29 mouse cellular contexts compared by ENCODE assay signal in genomic region chr2:65550564-65550963, GRCm38 (mm10). TPM values are rescaled to one million over a fixed set of nuclear protein-coding genes. Genes with fewer than 3 reads are reported as not detected.
DNase-seq lines count a peak whose midpoint lies in the region; ATAC-seq lines count a peak whose summit lies in the region.
"Had no signal": no experiment of that assay in that cellular context is flagged by ENCODE, and none has a peak within 500 bp of the region (broad histone marks: within the 10 kb centered on the region; RNA-seq: fewer than 3 reads in every experiment).

No protein-coding gene starts in this region.

- no peaks in the 10 kb centered on the region for H3K9me3 ChIP-seq in hindbrain, embryonic 16.5 days (ENCODE audit: control insufficient read depth, low read length)
- no peaks in the 10 kb centered on the region for H3K9me3 ChIP-seq in kidney, embryonic 14.5 days (ENCODE audit: control insufficient read depth, low read length)
- H3K9me3 ChIP-seq: embryonic facial prominence, embryonic 10.5 days; embryonic facial prominence, embryonic 13.5 days; forebrain, embryonic 13.5 days; heart, embryonic 12.5 days; heart, embryonic 15.5 days had no signal

- H3K4me3 ChIP-seq in hindbrain, embryonic 16.5 days (ENCODE audit: low read length), result no peak overlapping the region
- H3K4me3 ChIP-seq in kidney, embryonic 14.5 days (ENCODE audit: low read length), result no peak overlapping the region
- H3K4me3 ChIP-seq: embryonic facial prominence, embryonic 10.5 days; embryonic facial prominence, embryonic 13.5 days; erythroblast, embryonic 14.5 days; forebrain, embryonic 13.5 days; heart, embryonic 12.5 days; heart, embryonic 15.5 days had no signal

- H3K4me2 ChIP-seq in hindbrain, embryonic 16.5 days (ENCODE audit: low read length), result no peak overlapping the region
- no peak overlapping the region for H3K4me2 ChIP-seq in kidney, embryonic 14.5 days (replicated peaks; ENCODE audit: low read depth, low read length)
- H3K4me2 ChIP-seq: embryonic facial prominence, embryonic 13.5 days; forebrain, embryonic 13.5 days; heart, embryonic 12.5 days; heart, embryonic 15.5 days; hindbrain, embryonic 14.5 days had no signal

- no peak overlapping the region for H3K27ac ChIP-seq in hindbrain, embryonic 16.5 days (ENCODE audit: low read depth, low read length)
- no peak overlapping the region for H3K27ac ChIP-seq in kidney, embryonic 14.5 days (ENCODE audit: low read depth, low read length)
- H3K27ac ChIP-seq: embryonic facial prominence, embryonic 10.5 days; embryonic facial prominence, embryonic 13.5 days; forebrain, embryonic 13.5 days; heart, embryonic 15.5 days; hindbrain, embryonic 14.5 days had no signal

- H3K36me3 ChIP-seq in hindbrain, embryonic 16.5 days (ENCODE audit: control insufficient read depth, insufficient read depth, low read length), result no peaks in the 10 kb centered on the region
- no peaks in the 10 kb centered on the region for H3K36me3 ChIP-seq in kidney, embryonic 14.5 days (ENCODE audit: control insufficient read depth, insufficient read depth, low read length)
- H3K36me3 ChIP-seq: embryonic facial prominence, embryonic 10.5 days; embryonic facial prominence, embryonic 13.5 days; heart, embryonic 12.5 days; heart, embryonic 15.5 days had no signal

- no peaks in the 10 kb centered on the region for H3K27me3 ChIP-seq in hindbrain, embryonic 16.5 days (replicated peaks; ENCODE audit: control insufficient read depth, insufficient read depth, low read length)
- no peaks in the 10 kb centered on the region for H3K27me3 ChIP-seq in kidney, embryonic 14.5 days (ENCODE audit: control insufficient read depth, insufficient read depth, low read length)
- H3K27me3 ChIP-seq: embryonic facial prominence, embryonic 13.5 days; forebrain, embryonic 13.5 days; heart, embryonic 15.5 days had no signal

- H3K9ac ChIP-seq in hindbrain, embryonic 16.5 days (ENCODE audit: low read depth, low read length), result no peak overlapping the region
- no peak overlapping the region for H3K9ac ChIP-seq in kidney, embryonic 14.5 days (ENCODE audit: low read depth, low read length)
- H3K9ac ChIP-seq: embryonic facial prominence, embryonic 13.5 days; forebrain, embryonic 13.5 days; heart, embryonic 12.5 days; heart, embryonic 15.5 days; hindbrain, embryonic 14.5 days had no signal

- DNase-seq in spleen, postnatal 36 days (ENCODE audit: low spot score in 2 of 2), result peak; percentile 22 to 42
- no peak for DNase-seq in spleen, postnatal 10 days (ENCODE audit: low spot score in 2 of 2)
- no peak for DNase-seq in thymus, postnatal 0 days (ENCODE audit: low spot score)
- DNase-seq: adrenal gland, adult 2 months; adrenal gland, postnatal 14 days; B cell, adult 2 months; cerebellum, adult 11 months; cerebellum, adult 2 months; cerebellum, adult 9-11 months; cerebellum, postnatal 25 days; embryo, embryonic 11 days; gastrocnemius, postnatal 10 days; gastrocnemius, postnatal 36 days; heart, adult 11 months; heart, postnatal 10 days; heart, postnatal 36 days had no signal

- ATAC-seq in hematopoietic stem cell, adult 5-6 weeks (replicated peaks in 1 of 2; ENCODE audit: insufficient read depth in 1 of 2, low FRiP score in 2 of 2, low TSS enrichment in 1 of 2, low read depth in 1 of 2, poor library complexity in 2 of 2, severe bottlenecking in 2 of 2), result peak; percentile 54 to 57
- peak; percentile 45; the same call in 1 of the 2 replicates for ATAC-seq in neutrophil, adult 5-6 weeks (ENCODE audit: extremely low read depth, insufficient number of reproducible peaks, low FRiP score, poor library complexity, severe bottlenecking)
- no peak for ATAC-seq in hindbrain, embryonic 16.5 days
- ATAC-seq in kidney, embryonic 14.5 days (ENCODE audit: low FRiP score, low TSS enrichment), result no peak
- ATAC-seq: forebrain, embryonic 13.5 days; forebrain, embryonic 16.5 days had no signal

- WGBS in hindbrain, embryonic 16.5 days, result 86% methylated on average over 3 of the region's 3 CpGs
- WGBS in kidney, embryonic 14.5 days, result 96% methylated on average over 3 of the region's 3 CpGs

- H3K4me1 ChIP-seq in hindbrain, embryonic 16.5 days (ENCODE audit: control insufficient read depth, insufficient read depth, low read depth, low read length), result peaks cover 11% of the 10 kb centered on the region
- H3K4me1 ChIP-seq in kidney, embryonic 14.5 days (ENCODE audit: control insufficient read depth, insufficient read depth, low read length), result no peaks in the 10 kb centered on the region
- H3K4me1 ChIP-seq: heart, embryonic 15.5 days had no signal

RNA-seq across cellular contexts. Expression of gene Scn3a, which starts 16.9 kb away (rescaled TPM):
- total RNA-seq in hematopoietic stem cell, adult 5-6 weeks (2017), result not detected in 2 replicates
- not detected in 2 replicates for total RNA-seq in neutrophil, adult 5-6 weeks (2017)
- polyA plus RNA-seq in thymus, postnatal 0 days (2015; fragmentation: Nextera tagmentation; extraction: Ambion mirVana), result 0.13 and 0.15 TPM in 2 replicates
- polyA plus RNA-seq in hindbrain, embryonic 16.5 days (2015; fragmentation: Nextera tagmentation; extraction: Ambion mirVana), result 38.0 and 45.4 TPM in 2 replicates
- 0.17 and 0.22 TPM in 2 replicates for polyA plus RNA-seq in kidney, embryonic 14.5 days (2014; fragmentation: Nextera tagmentation; extraction: Ambion mirVana)
- total RNA-seq: MEL had no signal
- polyA plus RNA-seq: erythroblast, embryonic 14.5 days had no signal

Comparison
In these comparisons a context has a peak if more than half of its experiments do, and no peak if none do; other contexts are left out.
1. DNase-seq: peak in spleen, postnatal 36 days (2 of 2); none in spleen, postnatal 10 days (0 of 2) and thymus, postnatal 0 days (single experiment).
2. ATAC-seq: peak in hematopoietic stem cell, adult 5-6 weeks (2 of 2) and neutrophil, adult 5-6 weeks (single experiment); none in hindbrain, embryonic 16.5 days (single experiment) and kidney, embryonic 14.5 days (single experiment).
3. RNA of gene Scn3a, which starts 16.9 kb away (polyA plus RNA-seq): 38.0 to 45.4 TPM in hindbrain, embryonic 16.5 days; 0.17 to 0.22 TPM in kidney, embryonic 14.5 days and 0.13 to 0.15 TPM in thymus, postnatal 0 days; every median in the first group is over 10 times any median in the second.